Mouse (Mus musculus) MEL (cell line): Measurements from ENCODE around the gene Angptl4.
"Not testable (repeated sequence)": the region's sequence is repeated elsewhere in the genome, so short reads cannot be mapped to it uniquely, and the experiment has no call there.

ENCODE experiments used
- CTCF ChIP-seq, 3 experiments: IDR thresholded peaks in 2 of 3; conservative IDR thresholded peaks in 1 of 3; 2 replicates each; pipeline ENCODE4 v1.5.1; 2011 to 2012; ENCODE audit warnings: low read length in 3 of 3, low read depth in 2 of 3, mild to moderate bottlenecking in 2 of 3, improper control_type of control experiment in 1 of 3, inconsistent platforms in 1 of 3, mixed read lengths in 1 of 3, moderate library complexity in 1 of 3; ENCODE audit not compliant: control insufficient read depth in 1 of 3, insufficient read depth in 1 of 3, poor library complexity in 1 of 3, severe bottlenecking in 1 of 3
- EP300 ChIP-seq, 2 experiments: IDR thresholded peaks; 2 replicates each; pipeline ENCODE4 v1.6.1; 2011; ENCODE audit warnings: improper control_type of control experiment in 2 of 2, low read length in 2 of 2, low read depth in 1 of 2, mild to moderate bottlenecking in 1 of 2
- GATA1 ChIP-seq: IDR thresholded peaks from 2 replicates; pipeline ENCODE4 v1.6.1; 2011; ENCODE audit warnings: low read depth, low read length, improper control_type of control experiment
- HCFC1 ChIP-seq: IDR thresholded peaks from 2 replicates; pipeline ENCODE4 v1.6.1; 2012; ENCODE audit warnings: low read depth, mild to moderate bottlenecking, inconsistent platforms, low read length, improper control_type of control experiment, moderate library complexity
- POLR2A ChIP-seq, 2 experiments: IDR thresholded peaks; 2 replicates each; pipeline ENCODE4 v1.6.1; 2011 to 2012; ENCODE audit warnings: low read length in 2 of 2, mild to moderate bottlenecking in 2 of 2, control low read depth in 1 of 2, improper control_type of control experiment in 1 of 2, low read depth in 1 of 2, moderate library complexity in 1 of 2; ENCODE audit not compliant: control insufficient read depth in 1 of 2, insufficient read depth in 1 of 2, poor library complexity in 1 of 2
- TBP ChIP-seq: IDR thresholded peaks from 2 replicates; pipeline ENCODE4 v1.8.0; 2011; ENCODE audit warnings: low read depth, low read length, improper control_type of control experiment
- TCF12 ChIP-seq: IDR thresholded peaks from 2 replicates; pipeline ENCODE4 v1.6.1; 2014; ENCODE audit warnings: low read depth, mild to moderate bottlenecking, inconsistent platforms, low read length, improper control_type of control experiment, moderate library complexity
- ZKSCAN1 ChIP-seq: IDR thresholded peaks from 2 replicates; pipeline ENCODE4 v1.6.1; 2012; ENCODE audit warnings: low read depth, mild to moderate bottlenecking, inconsistent platforms, low read length, improper control_type of control experiment, moderate library complexity

- not testable (repeated sequence) for TF ChIP-seq ZKSCAN1; EP300 (IDR thresholded peaks at IDR 0.05; ENCODE audit: low read depth in 1 of 2, low read length in 2 of 2); HCFC1; GATA1; CTCF (IDR thresholded peaks at IDR 0.05 in 2 of 3, conservative IDR thresholded peaks at IDR 0.05 in 1 of 3; ENCODE audit: control insufficient read depth in 1 of 3, insufficient read depth in 1 of 3, low read depth in 2 of 3, low read length in 3 of 3, poor library complexity in 1 of 3, severe bottlenecking in 1 of 3); TCF12; POLR2A (IDR thresholded peaks at IDR 0.05; ENCODE audit: control insufficient read depth in 1 of 2, insufficient read depth in 1 of 2, low read depth in 1 of 2, low read length in 2 of 2, poor library complexity in 1 of 2); TBP
Observed at GRCm38 (mm10) chr17:33824997-33825330, 43.3 kb upstream of the Angptl4 start.
